Mouse (Mus musculus) neural tube, embryonic 15.5 days (tissue): Measurements from ENCODE around the gene Grin3b. TPM values are rescaled to one million over a fixed set of nuclear protein-coding genes. Genes with fewer than 3 reads are reported as not detected.

ENCODE experiments used
- ATAC-seq: fragments of 200-750 bp; cut with Nextera tagmentation; 2 replicates; pipeline ENCODE4 v1.8.0; 2017; ENCODE audit warnings: mild to moderate bottlenecking, moderate TSS enrichment, moderate library complexity; ENCODE audit not compliant: low FRiP score
- H3K27ac ChIP-seq: fragments of 300-500 bp; sonication (generic); replicated peaks from 2 replicates; pipeline ENCODE4 v1.5.1; 2015; ENCODE audit warnings: mild to moderate bottlenecking, inconsistent platforms
- H3K27me3 ChIP-seq: fragments of 300-500 bp; sonication (generic); replicated peaks from 2 replicates; pipeline ENCODE4 v1.6.1; 2015; ENCODE audit warnings: inconsistent platforms
- H3K36me3 ChIP-seq: fragments of 300-500 bp; sonication (generic); 2 replicates; pipeline ENCODE4 v1.6.1; 2015; ENCODE audit warnings: inconsistent platforms
- H3K4me1 ChIP-seq: fragments of 300-500 bp; sonication (generic); 2 replicates; pipeline ENCODE4 v1.6.1; 2015; ENCODE audit warnings: inconsistent platforms
- H3K4me2 ChIP-seq: fragments of 300-500 bp; sonication (generic); 2 replicates; pipeline ENCODE4 v1.6.1; 2015; ENCODE audit warnings: inconsistent platforms, mild to moderate bottlenecking, moderate library complexity
- H3K4me3 ChIP-seq: fragments of 300-500 bp; sonication (generic); replicated peaks from 2 replicates; pipeline ENCODE4 v1.5.1; 2015; ENCODE audit warnings: mild to moderate bottlenecking, inconsistent platforms
- H3K9ac ChIP-seq: fragments of 300-500 bp; sonication (generic); replicated peaks from 2 replicates; pipeline ENCODE4 v1.6.1; 2015; ENCODE audit warnings: mild to moderate bottlenecking, inconsistent platforms
- H3K9me3 ChIP-seq: fragments of 300-500 bp; sonication (generic); replicated peaks from 2 replicates; pipeline ENCODE4 v1.6.1; 2016; ENCODE audit warnings: inconsistent platforms
- WGBS: fragments of 180-500 bp; shearing (Covaris S2); methylation state at CpG from one replicate; pipeline ENCODE4 v1.1.7; 2015; ENCODE audit warnings: mixed read lengths; 5-methylcytosine and 5-hydroxymethylcytosine counted together
- polyA plus RNA-seq: library from polyadenylated mRNA; unstranded; fragments of >200 nt; fragmentation: Nextera tagmentation; extraction: Ambion mirVana; gene quantifications from 2 replicates; pipeline ENCODE4 v1.2.1, GENCODE M21; 2015

Gene Grin3b
- polyA plus RNA-seq, 1 experiment from 2014 or later: 0.32 TPM

DNA sequence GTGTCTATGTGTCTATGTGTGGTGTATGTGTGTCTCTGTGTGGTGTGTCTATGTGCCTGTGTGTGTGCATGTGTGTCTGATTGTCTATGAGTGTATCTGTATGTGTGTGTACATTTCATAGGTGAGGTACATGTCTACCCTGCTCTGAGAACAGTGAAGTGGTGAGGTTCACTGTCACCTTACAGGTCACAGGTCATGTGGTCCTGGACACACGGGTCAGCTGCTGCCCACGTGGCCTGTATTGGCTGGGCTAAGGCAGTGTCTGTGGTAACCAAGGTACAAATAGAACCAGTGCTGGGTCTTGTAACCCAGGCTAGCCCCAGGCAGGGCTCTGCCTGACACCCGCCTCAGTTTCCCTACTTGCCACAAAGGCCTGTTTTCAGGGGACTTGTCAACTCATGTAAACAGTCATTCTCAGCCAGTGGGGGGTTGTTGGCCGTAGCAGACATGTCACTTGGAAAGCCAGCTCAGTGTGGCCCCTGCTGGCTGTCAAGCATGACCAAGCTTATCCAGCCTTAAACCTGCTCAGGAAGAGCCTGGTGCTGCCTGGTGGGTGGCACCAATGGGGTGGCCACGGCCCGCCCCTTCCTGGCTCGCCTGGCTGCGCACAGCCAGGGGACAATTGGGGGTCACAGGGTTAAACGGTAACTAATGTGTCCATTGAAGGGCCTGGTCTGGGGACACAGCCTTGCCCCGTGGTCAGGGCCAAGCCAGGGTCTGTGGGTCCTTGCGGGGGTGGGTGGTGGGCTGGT lies 32.6 kb upstream of the Grin3b start:
- peaks cover 48% of the 10 kb centered on the region for H3K4me1 ChIP-seq
- H3K9ac ChIP-seq: no peak overlapping the region
- ATAC-seq: no peak
- H3K4me2 ChIP-seq: no peak overlapping the region
- no peaks in the 10 kb centered on the region for H3K27me3 ChIP-seq
- H3K4me3 ChIP-seq: no peak overlapping the region
- H3K27ac ChIP-seq: no peak overlapping the region
- 36% methylated on average over 11 of the region's 11 CpGs for WGBS
- H3K36me3 ChIP-seq: peaks cover 6% of the 10 kb centered on the region; the same call in 1 of the 2 replicates
- H3K9me3 ChIP-seq: no peaks in the 10 kb centered on the region

DNA sequence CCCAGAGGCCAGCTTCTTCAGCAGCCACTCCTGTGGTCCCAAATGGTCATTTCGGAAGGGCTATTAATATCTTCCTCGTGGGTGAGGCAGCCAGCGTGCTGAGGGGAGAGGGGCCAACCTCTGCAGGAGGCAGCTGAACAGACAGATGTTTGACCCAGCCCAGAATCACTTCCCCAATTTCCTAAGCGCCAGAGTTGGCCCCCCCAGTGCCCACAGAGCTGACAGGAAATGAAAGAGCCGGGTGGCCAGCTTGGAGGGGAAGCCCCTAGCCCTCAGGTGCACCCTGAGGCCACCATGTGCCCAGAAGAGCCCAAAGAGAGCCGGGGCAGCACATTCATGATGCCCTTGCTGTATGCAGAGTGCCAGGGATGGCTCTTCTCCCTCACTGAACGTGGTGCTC lies 29.8 kb upstream of the Grin3b start:
- H3K4me2 ChIP-seq: no peak overlapping the region
- WGBS: 63% methylated on average over 7 of the region's 7 CpGs
- peaks cover 50% of the 10 kb centered on the region for H3K4me1 ChIP-seq
- ATAC-seq: no peak
- no peak overlapping the region for H3K4me3 ChIP-seq
- H3K27me3 ChIP-seq: no peaks in the 10 kb centered on the region
- H3K27ac ChIP-seq: no peak overlapping the region
- H3K36me3 ChIP-seq: peaks cover 6% of the 10 kb centered on the region; the same call in 1 of the 2 replicates
- no peaks in the 10 kb centered on the region for H3K9me3 ChIP-seq
- H3K9ac ChIP-seq: no peak overlapping the region

DNA sequence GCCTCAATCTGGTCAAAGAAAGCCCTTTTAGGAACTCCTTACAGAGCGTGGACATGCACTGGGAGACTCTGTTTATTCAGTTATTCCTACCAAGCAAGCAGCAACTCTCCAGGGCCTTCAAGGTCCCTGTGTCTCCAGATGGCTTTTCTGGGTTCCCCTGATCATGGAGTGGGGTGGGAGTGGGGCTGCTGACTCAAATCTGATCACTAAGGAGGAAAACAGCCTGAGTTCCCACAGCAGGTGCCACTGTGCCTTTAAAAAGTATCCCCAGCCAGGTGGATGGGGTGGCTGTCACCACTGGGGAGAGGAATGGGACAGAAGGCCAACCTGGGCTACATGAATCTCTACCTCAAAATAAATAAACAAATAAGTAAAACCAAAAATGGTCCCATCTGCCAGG lies 27.5 kb upstream of the Grin3b start:
- no peak for ATAC-seq
- Histone ChIP-seq H3K27ac (no peak overlapping the region), H3K9me3 (no peaks in the 10 kb centered on the region), H3K27me3 (no peaks in the 10 kb centered on the region), H3K4me3 (no peak overlapping the region), H3K4me1 (peaks cover 46% of the 10 kb centered on the region), H3K4me2 (no peak overlapping the region), H3K9ac (no peak overlapping the region), H3K36me3 (peaks cover 6% of the 10 kb centered on the region; the same call in 1 of the 2 replicates)
- 96% methylated on average over 1 of the region's 1 CpGs for WGBS

DNA sequence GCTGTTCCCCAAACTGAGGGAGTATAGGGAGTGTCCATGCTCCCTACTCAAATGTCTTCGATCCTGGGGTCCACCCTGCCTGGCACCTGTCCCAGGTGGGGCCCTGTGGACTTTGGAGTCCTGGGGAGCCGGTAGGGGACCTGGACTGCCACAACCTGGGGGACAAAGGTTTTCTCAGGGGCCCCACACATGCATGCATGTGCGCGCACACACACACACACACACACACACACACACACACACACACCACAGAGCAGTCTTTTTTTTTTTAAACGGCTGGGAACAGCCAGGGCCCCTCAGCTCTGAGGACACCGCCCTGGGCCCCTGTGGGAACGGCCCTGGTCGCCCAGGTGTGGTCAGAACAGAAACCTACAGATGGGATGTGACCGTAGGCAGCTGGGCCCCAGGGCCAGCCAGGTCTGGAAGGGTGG lies 27.0 kb upstream of the Grin3b start:
- Histone ChIP-seq H3K9ac (no peak overlapping the region), H3K9me3 (no peaks in the 10 kb centered on the region), H3K4me1 (peaks cover 41% of the 10 kb centered on the region), H3K36me3 (peaks cover 8% of the 10 kb centered on the region), H3K27ac (no peak overlapping the region), H3K4me2 (no peak overlapping the region), H3K4me3 (no peak overlapping the region), H3K27me3 (no peaks in the 10 kb centered on the region)
- ATAC-seq: no peak
- WGBS: 66% methylated on average over 9 of the region's 9 CpGs

DNA sequence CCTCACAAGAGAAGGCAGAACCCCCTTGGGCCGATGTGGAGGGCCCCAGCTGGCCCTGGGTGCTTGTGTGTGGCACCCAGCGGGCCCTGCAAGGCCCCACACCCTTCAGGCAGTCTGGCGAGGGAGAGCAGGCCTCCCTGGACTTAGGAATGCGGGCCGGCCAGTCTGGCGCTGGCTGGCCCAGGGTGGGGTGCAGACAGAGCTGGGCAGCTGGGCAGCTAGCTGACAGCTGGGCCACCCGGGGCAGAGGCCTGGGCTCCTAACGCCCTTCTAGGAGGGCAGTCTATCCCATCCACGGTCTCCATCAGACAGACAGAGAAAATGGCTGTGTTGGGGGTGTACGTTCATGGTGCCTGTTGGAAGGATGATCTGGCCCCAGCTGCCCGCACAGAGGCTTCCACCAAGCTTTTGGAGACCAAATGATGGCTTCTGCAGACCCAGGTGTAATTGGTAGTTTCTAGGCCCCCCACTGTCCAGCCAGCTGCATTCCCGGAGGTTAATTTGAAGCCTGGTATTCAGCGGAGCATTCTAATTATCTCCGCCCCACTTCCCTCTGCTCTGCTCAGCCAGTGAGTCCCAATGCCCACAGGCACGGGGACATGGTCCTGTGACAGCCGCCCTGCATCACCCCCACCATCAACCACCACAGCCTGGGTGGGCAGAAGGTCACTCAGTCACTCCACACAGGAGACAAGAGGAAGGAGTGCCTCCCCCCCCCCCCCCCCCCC lies 24.8 kb upstream of the Grin3b start:
- peaks cover 35% of the 10 kb centered on the region for H3K4me1 ChIP-seq
- peaks cover 26% of the 10 kb centered on the region for H3K36me3 ChIP-seq
- WGBS: 22% methylated on average over 16 of the region's 16 CpGs
- ATAC-seq: no peak
- no peaks in the 10 kb centered on the region for H3K9me3 ChIP-seq
- H3K4me3 ChIP-seq: no peak overlapping the region
- no peak overlapping the region for H3K4me2 ChIP-seq
- H3K27me3 ChIP-seq: no peaks in the 10 kb centered on the region
- H3K9ac ChIP-seq: no peak overlapping the region
- H3K27ac ChIP-seq: 0 out of 2 replicates have a peak overlapping the region, but pooled peaks have one; percentile 18

DNA sequence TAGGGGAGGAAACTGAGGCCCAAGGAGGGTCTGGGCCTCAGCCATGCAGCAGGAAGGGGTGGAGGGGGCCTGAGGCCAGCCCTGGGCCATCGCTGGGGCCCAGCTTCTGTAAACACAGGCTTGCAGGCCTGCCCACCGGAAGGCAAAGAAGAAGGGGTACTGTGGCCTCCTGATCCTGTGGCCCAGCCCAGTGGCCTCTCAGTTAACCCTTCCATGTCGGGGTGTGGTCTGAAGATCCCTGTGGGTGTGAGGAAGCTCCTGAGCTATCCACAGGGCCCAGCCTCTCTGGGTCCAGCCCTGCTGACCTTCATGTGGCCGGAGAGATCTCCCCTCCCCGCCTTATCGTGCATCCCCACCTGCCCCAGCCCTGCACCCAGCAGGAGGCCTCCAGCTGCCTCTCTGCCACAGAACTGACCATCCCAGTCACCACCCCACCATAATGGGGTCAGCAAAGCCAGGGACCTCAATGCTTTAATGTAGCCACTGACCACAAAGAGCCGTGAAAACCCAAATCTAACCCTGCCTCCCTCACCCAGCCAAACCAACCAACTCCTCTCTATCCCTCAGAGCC lies 23.7 kb upstream of the Grin3b start:
- 19% methylated on average over 7 of the region's 7 CpGs for WGBS
- no peak overlapping the region for H3K9ac ChIP-seq

DNA sequence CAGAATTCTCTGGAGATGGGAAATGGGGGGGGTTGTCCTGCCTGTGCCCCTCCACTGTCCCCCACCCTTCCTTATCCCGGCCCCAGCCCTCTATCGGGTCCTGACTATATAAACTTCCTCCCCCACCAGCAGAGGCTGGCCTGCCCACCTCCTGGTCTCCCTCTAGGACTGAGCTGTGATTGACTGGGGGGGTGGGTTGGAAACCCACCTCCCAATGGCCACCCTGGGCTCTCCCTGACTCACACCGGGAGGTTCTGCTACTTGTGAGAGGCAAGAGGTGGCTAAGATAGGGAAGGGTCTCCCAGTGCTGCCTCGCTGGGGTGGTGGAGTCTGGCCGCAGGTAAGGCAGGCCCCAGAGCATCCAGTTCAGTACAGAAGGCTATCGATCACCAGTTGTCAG lies 23.0 kb upstream of the Grin3b start:
- peaks cover 33% of the 10 kb centered on the region for H3K4me1 ChIP-seq
- no peak overlapping the region for H3K27ac ChIP-seq
- H3K9ac ChIP-seq: no peak overlapping the region
- H3K36me3 ChIP-seq: peaks cover 36% of the 10 kb centered on the region
- no peaks in the 10 kb centered on the region for H3K9me3 ChIP-seq
- H3K27me3 ChIP-seq: no peaks in the 10 kb centered on the region
- no peak overlapping the region for H3K4me2 ChIP-seq
- H3K4me3 ChIP-seq: no peak overlapping the region
- 61% methylated on average over 6 of the region's 6 CpGs for WGBS
- ATAC-seq: no peak

More for the DNA sequence above, 23.7 kb upstream of the Grin3b start:
- H3K36me3 ChIP-seq: peaks cover 37% of the 10 kb centered on the region
- no peak for ATAC-seq
- no peak overlapping the region for H3K4me2 ChIP-seq
- no peaks in the 10 kb centered on the region for H3K27me3 ChIP-seq
- H3K4me3 ChIP-seq: no peak overlapping the region
- H3K9me3 ChIP-seq: no peaks in the 10 kb centered on the region
- peaks cover 33% of the 10 kb centered on the region for H3K4me1 ChIP-seq
- H3K27ac ChIP-seq: no peak overlapping the region

DNA sequence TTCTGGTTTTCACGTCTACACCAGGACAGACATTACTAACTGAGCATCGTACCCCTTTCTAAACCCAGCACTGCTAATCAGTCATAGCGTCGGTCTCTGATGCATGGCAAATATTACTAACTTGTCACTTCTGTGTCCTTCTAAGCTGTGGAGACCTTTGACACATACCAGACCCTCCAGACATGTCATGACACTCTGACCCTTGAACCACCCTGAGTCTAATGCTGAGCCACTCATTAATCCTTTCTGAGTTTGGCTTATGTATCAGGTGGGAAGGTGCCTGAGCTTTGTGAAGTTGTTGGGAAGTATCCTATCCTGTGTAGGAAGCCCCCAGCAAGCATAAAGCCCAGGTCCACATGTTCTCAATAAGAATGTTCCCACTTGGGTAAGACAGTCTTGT lies 20.6 kb upstream of the Grin3b start:
- H3K4me2 ChIP-seq: no peak overlapping the region
- no peaks in the 10 kb centered on the region for H3K27me3 ChIP-seq
- H3K4me3 ChIP-seq: no peak overlapping the region
- H3K27ac ChIP-seq: no peak overlapping the region
- no peak for ATAC-seq
- peaks cover 44% of the 10 kb centered on the region for H3K36me3 ChIP-seq
- no peak overlapping the region for H3K9ac ChIP-seq
- peaks cover 21% of the 10 kb centered on the region for H3K4me1 ChIP-seq
- H3K9me3 ChIP-seq: no peaks in the 10 kb centered on the region
- WGBS: 92% methylated on average over 4 of the region's 4 CpGs

DNA sequence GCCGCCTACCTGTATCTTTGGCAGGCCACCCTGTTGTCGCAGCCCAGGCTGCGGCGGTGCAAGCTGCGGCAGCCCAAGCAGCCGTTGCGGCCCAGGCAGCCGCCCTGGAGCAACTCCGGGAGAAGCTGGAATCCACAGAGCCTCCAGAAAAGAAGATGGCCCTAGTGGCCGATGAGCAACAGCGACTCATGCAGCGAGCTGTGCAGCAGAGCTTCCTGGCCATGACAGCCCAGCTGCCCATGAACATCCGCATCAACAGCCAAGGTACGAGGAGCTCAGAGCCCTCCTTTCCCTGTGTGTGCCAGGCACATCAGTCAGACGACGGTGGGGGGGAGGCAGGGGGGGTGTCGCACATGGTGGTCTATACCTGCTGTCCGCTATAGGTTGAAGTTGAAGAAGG lies 19.9 kb upstream of the Grin3b start:
- Histone ChIP-seq H3K27me3 (no peaks in the 10 kb centered on the region), H3K9me3 (no peaks in the 10 kb centered on the region), H3K4me2 (no peak overlapping the region), H3K4me1 (peaks cover 14% of the 10 kb centered on the region), H3K27ac (no peak overlapping the region), H3K4me3 (no peak overlapping the region), H3K9ac (no peak overlapping the region), H3K36me3 (peaks cover 44% of the 10 kb centered on the region)
- 88% methylated on average over 18 of the region's 18 CpGs for WGBS
- ATAC-seq: no peak

DNA sequence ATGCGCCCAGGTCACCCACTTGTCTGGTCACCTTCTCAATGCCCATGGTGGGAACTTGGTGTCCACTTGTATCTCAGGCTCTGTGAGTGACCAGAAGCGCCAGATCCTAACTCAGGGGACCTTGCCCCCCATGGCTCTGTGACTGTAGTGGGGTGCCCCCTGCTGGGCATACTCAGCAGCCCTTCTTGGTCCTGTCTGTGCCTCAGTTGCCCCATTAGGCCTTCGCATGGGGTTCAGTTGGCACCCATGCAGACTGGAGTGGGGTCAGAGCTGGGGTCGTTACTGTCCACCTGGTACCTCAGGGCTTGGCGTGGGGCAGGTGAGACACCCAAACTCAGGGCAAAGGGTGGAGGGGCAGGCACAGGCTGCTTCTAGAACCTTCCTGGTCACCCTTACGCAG lies 16.6 kb upstream of the Grin3b start:
- Histone ChIP-seq H3K36me3 (peaks cover 38% of the 10 kb centered on the region), H3K4me1 (peaks cover 4% of the 10 kb centered on the region; the same call in 1 of the 2 replicates), H3K4me2 (no peak overlapping the region), H3K4me3 (no peak overlapping the region), H3K9me3 (no peaks in the 10 kb centered on the region), H3K27me3 (no peaks in the 10 kb centered on the region; the same call in 1 of the 2 replicates), H3K9ac (no peak overlapping the region), H3K27ac (no peak overlapping the region)
- no peak for ATAC-seq
- 91% methylated on average over 6 of the region's 6 CpGs for WGBS

DNA sequence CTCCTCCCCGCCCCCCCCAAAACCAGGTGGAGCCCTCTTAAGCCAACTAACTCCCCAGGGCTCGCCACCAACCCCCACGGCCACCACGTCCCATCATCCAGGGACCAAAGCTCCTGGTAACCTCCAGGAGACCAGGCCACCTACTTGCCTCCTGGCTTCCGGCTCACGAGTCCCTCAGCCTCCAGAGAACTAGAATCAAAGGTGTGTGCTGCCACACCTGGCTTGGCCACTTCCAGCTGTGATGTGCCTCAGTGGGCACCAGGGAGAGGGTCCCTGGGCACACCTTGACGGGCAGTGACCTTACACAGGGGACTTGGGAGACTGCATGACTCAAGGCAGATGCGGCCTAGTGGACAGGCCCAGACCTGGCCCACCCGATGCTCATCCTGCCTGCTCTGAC lies 14.8 kb upstream of the Grin3b start:
- no peak overlapping the region for H3K9ac ChIP-seq
- no peak for ATAC-seq
- no peaks in the 10 kb centered on the region; the same call in 1 of the 2 replicates for H3K27me3 ChIP-seq
- no peak overlapping the region for H3K4me3 ChIP-seq
- H3K36me3 ChIP-seq: peaks cover 21% of the 10 kb centered on the region
- no peak overlapping the region for H3K4me2 ChIP-seq
- H3K9me3 ChIP-seq: no peaks in the 10 kb centered on the region
- 77% methylated on average over 9 of the region's 9 CpGs for WGBS
- H3K4me1 ChIP-seq: peaks cover 6% of the 10 kb centered on the region
- no peak overlapping the region for H3K27ac ChIP-seq
